Mouse (Mus musculus): ENCODE measurements around the gene Eprs. TPM values are rescaled to one million over a fixed set of nuclear protein-coding genes. Genes with fewer than 3 reads are reported as not detected.

Gene Eprs
- 10 to 100 TPM; 75.2 to 76.3 TPM for total RNA-seq (2023)

GRCm38 (mm10) chr1:185362677-185363520 is at the start of gene Eprs:
TSS of gene Eprs (plus strand) at chr1:185363044.

GRCm38 (mm10) chr1:185328721-185329610 is 33.9 kb upstream of the Eprs start, which contains the start of gene Iars2:
TSS of gene Iars2 (minus strand) at chr1:185329396.

GRCm38 (mm10) chr1:185331983-185332430 is 30.8 kb upstream of the Eprs start, which contains the start of gene Bpnt1:
TSS of gene Bpnt1 (plus strand) at chr1:185332149.

GRCm38 (mm10) chr1:185454575-185454954 is 91.7 kb downstream of the Eprs start, which contains the start of gene Slc30a10:
TSS of gene Slc30a10 (plus strand) at chr1:185454848.

Other genes starting within 250 kb of the Eprs start
- 10 to 100 TPM; 48.0 to 55.3 TPM for gene Rab3gap2, start 158.9 kb upstream of the Eprs start, total RNA-seq (2023)
- gene Iars2, start 33.6 kb upstream of the Eprs start, total RNA-seq (2023), result 10 to 100 TPM; 17.9 to 20.0 TPM
- 10 to 100 TPM; 17.7 to 28.9 TPM for gene Bpnt1, start 30.9 kb upstream of the Eprs start, total RNA-seq (2023)
- not detected for gene Slc30a10, start 91.8 kb downstream of the Eprs start, total RNA-seq (2023)